Mouse (Mus musculus): ENCODE data around the gene Get4. TPM values are rescaled to one million over a fixed set of nuclear protein-coding genes. Genes with fewer than 3 reads are reported as not detected.

The Get4 gene
- polyA plus RNA-seq, 1 experiment from 2014 or later = 151 TPM

GRCm38 (mm10) chr5:139216774-139217173, 35.4 kb upstream of the Get4 start:
- H3K4me3 ChIP-seq = no peak overlapping the region
- WGBS = 82% methylated on average over 3 of the region's 3 CpGs
- ATAC-seq (ENCODE audit: insufficient number of reproducible peaks, low FRiP score) = no peak
- no peak overlapping the region for H3K4me2 ChIP-seq
- no peaks in the 10 kb centered on the region for H3K9me3 ChIP-seq (replicated peaks)
- peaks cover 41% of the 10 kb centered on the region for H3K36me3 ChIP-seq
- H3K4me1 ChIP-seq (replicated peaks) = peaks cover 9% of the 10 kb centered on the region; the same call in 1 of the 2 replicates
- no peak overlapping the region for H3K9ac ChIP-seq
- no peak overlapping the region for H3K27ac ChIP-seq (ENCODE audit: poor library complexity, severe bottlenecking)
- H3K27me3 ChIP-seq (replicated peaks) = no peaks in the 10 kb centered on the region

DNA sequence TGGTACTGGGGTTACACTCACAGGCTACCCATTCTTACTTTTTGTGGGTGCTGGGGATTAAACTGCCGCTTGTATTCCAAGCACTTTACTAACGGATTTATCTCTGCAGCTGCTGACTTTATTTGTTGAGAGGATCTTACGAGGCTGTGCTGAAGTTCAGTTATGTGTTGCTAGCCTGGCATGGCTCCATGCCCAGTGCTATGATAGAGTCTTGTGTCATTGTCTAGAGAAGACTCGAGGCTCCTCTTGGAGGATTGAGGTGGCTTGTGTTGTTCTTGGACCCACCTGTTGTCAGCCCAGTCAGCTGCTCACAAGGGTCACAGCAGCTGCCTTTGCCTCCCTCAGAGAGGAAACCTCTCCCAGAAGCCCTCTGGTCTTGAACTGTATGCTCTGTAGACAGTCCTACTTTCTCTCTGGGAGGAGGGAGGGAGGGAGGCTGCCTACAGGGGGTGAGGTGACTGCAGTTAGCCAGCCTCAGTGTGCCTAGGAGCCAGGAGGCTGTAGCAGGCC, 32.1 kb upstream of the Get4 start:
- Histone ChIP-seq H3K4me3 (no peak overlapping the region), H3K9ac (no peak overlapping the region), H3K4me2 (no peak overlapping the region), H3K36me3 (peaks cover 62% of the 10 kb centered on the region), H3K27ac (ENCODE audit: poor library complexity, severe bottlenecking) (no peak overlapping the region), H3K27me3 (replicated peaks) (no peaks in the 10 kb centered on the region), H3K4me1 (replicated peaks) (peaks cover 7% of the 10 kb centered on the region; the same call in 1 of the 2 replicates), H3K9me3 (replicated peaks) (no peaks in the 10 kb centered on the region)
- WGBS = 83% methylated on average over 4 of the region's 4 CpGs
- ATAC-seq (ENCODE audit: insufficient number of reproducible peaks, low FRiP score) = no peak

GRCm38 (mm10) chr5:139220610-139221009, 31.5 kb upstream of the Get4 start:
- Histone ChIP-seq H3K9ac (no peak overlapping the region), H3K9me3 (replicated peaks) (no peaks in the 10 kb centered on the region), H3K4me2 (no peak overlapping the region), H3K27me3 (replicated peaks) (no peaks in the 10 kb centered on the region), H3K36me3 (peaks cover 62% of the 10 kb centered on the region), H3K4me3 (no peak overlapping the region), H3K4me1 (replicated peaks) (peaks cover 7% of the 10 kb centered on the region; the same call in 1 of the 2 replicates), H3K27ac (ENCODE audit: poor library complexity, severe bottlenecking) (no peak overlapping the region)
- ATAC-seq (ENCODE audit: insufficient number of reproducible peaks, low FRiP score) = no peak
- WGBS = 80% methylated on average over 4 of the region's 4 CpGs

GRCm38 (mm10) chr5:139223331-139223730, 28.8 kb upstream of the Get4 start:
- ATAC-seq (ENCODE audit: insufficient number of reproducible peaks, low FRiP score) = no peak
- H3K27ac ChIP-seq (ENCODE audit: poor library complexity, severe bottlenecking) = no peak overlapping the region
- H3K9me3 ChIP-seq (replicated peaks) = no peaks in the 10 kb centered on the region
- H3K36me3 ChIP-seq = peaks cover 72% of the 10 kb centered on the region
- WGBS = 93% methylated on average over 10 of the region's 10 CpGs
- H3K27me3 ChIP-seq (replicated peaks) = no peaks in the 10 kb centered on the region
- H3K9ac ChIP-seq = no peak overlapping the region
- H3K4me3 ChIP-seq = no peak overlapping the region
- no peak overlapping the region for H3K4me2 ChIP-seq
- peaks cover 7% of the 10 kb centered on the region; the same call in 1 of the 2 replicates for H3K4me1 ChIP-seq (replicated peaks)

GRCm38 (mm10) chr5:139227236-139227635, 24.9 kb upstream of the Get4 start:
- WGBS = 97% methylated on average over 4 of the region's 4 CpGs
- H3K4me1 ChIP-seq (replicated peaks) = no peaks in the 10 kb centered on the region
- no peak for ATAC-seq (ENCODE audit: insufficient number of reproducible peaks, low FRiP score)
- H3K9ac ChIP-seq = no peak overlapping the region
- peaks cover 81% of the 10 kb centered on the region for H3K36me3 ChIP-seq
- no peaks in the 10 kb centered on the region for H3K9me3 ChIP-seq (replicated peaks)
- no peaks in the 10 kb centered on the region for H3K27me3 ChIP-seq (replicated peaks)
- no peak overlapping the region for H3K4me2 ChIP-seq
- no peak overlapping the region for H3K27ac ChIP-seq (ENCODE audit: poor library complexity, severe bottlenecking)
- H3K4me3 ChIP-seq = no peak overlapping the region

DNA sequence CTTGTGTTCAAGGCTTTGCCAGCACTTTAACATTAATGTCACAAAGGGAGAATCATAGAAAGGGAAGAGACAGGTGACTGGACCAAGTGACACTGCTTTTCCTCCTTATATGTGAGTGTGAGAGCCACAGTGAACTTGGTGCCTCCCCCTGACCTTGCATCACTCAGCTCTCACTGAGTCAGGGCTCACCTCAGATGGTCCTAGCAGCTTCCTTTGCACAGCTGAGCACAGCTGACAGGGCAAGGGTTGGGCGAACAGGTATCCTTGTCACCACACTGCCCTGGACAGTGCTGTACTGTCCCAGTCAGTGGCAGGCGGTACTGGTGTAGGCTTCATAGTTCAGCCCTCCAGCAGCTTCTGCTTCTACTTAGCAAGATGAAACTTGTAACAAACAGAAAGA, 24.5 kb upstream of the Get4 start:
- Histone ChIP-seq H3K4me2 (no peak overlapping the region), H3K4me1 (replicated peaks) (no peaks in the 10 kb centered on the region), H3K9ac (no peak overlapping the region), H3K27ac (ENCODE audit: poor library complexity, severe bottlenecking) (no peak overlapping the region), H3K4me3 (no peak overlapping the region), H3K9me3 (replicated peaks) (no peaks in the 10 kb centered on the region), H3K27me3 (replicated peaks) (no peaks in the 10 kb centered on the region), H3K36me3 (peaks cover 78% of the 10 kb centered on the region)
- 91% methylated on average over 2 of the region's 2 CpGs for WGBS
- ATAC-seq (ENCODE audit: insufficient number of reproducible peaks, low FRiP score) = no peak

DNA sequence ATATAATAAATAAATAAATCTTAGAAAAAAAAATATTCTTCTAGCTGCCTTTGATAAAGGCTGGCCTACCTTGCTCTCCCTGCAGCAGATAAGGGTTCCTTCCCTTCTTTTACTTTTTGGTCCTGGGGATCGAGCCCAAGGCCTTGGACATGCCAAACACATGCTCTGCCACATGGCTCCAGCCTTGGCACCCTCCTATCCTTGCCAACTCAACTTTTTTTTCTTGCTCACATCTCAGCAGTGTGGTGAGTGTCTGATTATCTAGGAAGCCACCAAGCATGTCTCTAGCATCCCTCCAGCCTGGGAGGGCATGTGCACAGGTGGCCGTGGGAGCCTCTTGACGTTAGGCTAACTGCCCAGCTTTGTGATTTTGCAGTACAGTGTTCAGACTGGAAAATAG, 23.8 kb upstream of the Get4 start:
- no peak overlapping the region for H3K4me2 ChIP-seq
- no peak overlapping the region for H3K4me3 ChIP-seq
- H3K36me3 ChIP-seq = peaks cover 75% of the 10 kb centered on the region
- no peak for ATAC-seq (ENCODE audit: insufficient number of reproducible peaks, low FRiP score)
- H3K9ac ChIP-seq = no peak overlapping the region
- H3K27ac ChIP-seq (ENCODE audit: poor library complexity, severe bottlenecking) = no peak overlapping the region
- no peaks in the 10 kb centered on the region for H3K9me3 ChIP-seq (replicated peaks)
- H3K27me3 ChIP-seq (replicated peaks) = no peaks in the 10 kb centered on the region
- H3K4me1 ChIP-seq (replicated peaks) = no peaks in the 10 kb centered on the region
- WGBS = 97% methylated on average over 3 of the region's 3 CpGs

GRCm38 (mm10) chr5:139229716-139230115, 22.4 kb upstream of the Get4 start:
- no peak overlapping the region for H3K9ac ChIP-seq
- no peak for ATAC-seq (ENCODE audit: insufficient number of reproducible peaks, low FRiP score)
- 95% methylated on average over 3 of the region's 3 CpGs for WGBS
- no peaks in the 10 kb centered on the region for H3K9me3 ChIP-seq (replicated peaks)
- no peak overlapping the region for H3K4me2 ChIP-seq
- no peaks in the 10 kb centered on the region for H3K4me1 ChIP-seq (replicated peaks)
- H3K4me3 ChIP-seq = no peak overlapping the region
- H3K27me3 ChIP-seq (replicated peaks) = no peaks in the 10 kb centered on the region
- peaks cover 75% of the 10 kb centered on the region for H3K36me3 ChIP-seq
- no peak overlapping the region for H3K27ac ChIP-seq (ENCODE audit: poor library complexity, severe bottlenecking)

DNA sequence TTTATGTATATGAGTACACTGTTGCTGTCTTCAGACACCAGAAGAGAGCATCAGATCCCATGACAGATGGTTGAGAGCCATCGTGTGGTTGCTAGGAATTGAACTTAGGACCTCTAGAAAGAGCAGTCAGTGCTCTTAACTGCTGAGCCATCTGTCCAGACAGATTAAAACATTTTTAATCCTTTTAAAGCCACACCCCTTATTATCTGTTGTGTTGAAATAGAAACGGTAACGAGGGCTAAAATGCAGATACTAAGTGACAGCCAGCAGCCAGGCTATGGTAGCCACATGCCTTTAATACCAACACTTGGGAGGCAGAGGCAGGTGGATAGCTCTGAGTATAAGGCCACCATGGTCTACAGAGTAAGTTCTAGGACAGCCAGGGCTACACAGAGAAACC, 20.0 kb upstream of the Get4 start:
- H3K4me1 ChIP-seq (replicated peaks) = no peaks in the 10 kb centered on the region
- no peak overlapping the region for H3K4me3 ChIP-seq
- no peaks in the 10 kb centered on the region for H3K27me3 ChIP-seq (replicated peaks)
- H3K9me3 ChIP-seq (replicated peaks) = no peaks in the 10 kb centered on the region
- H3K27ac ChIP-seq (ENCODE audit: poor library complexity, severe bottlenecking) = no peak overlapping the region
- H3K36me3 ChIP-seq = peaks cover 74% of the 10 kb centered on the region
- no peak overlapping the region for H3K4me2 ChIP-seq
- 78% methylated on average over 3 of the region's 3 CpGs for WGBS
- no peak overlapping the region for H3K9ac ChIP-seq
- ATAC-seq (ENCODE audit: insufficient number of reproducible peaks, low FRiP score) = no peak

- no peaks in the 10 kb centered on the region for H3K27me3 ChIP-seq (replicated peaks)
Measured at GRCm38 (mm10) chr5:139234423-139234822, 17.7 kb upstream of the Get4 start.

DNA sequence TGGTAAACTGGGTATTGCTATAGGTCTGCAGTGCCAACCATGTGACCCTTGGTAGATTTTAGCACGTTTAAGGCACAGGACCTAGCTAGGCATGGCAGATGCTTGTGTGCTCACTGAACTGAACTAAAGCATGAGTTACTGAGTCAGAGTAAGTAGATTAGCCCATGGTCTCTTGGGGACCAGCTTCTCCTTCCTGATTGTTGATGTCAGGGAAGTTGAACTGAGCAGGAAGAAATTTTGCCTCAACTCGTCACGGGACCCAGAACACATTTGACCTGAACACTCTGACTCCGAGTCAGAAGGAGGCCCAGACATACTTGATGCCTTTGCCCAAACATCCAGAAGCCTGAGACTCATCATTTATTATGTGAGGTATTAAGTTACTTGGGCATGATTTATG, 14.7 kb upstream of the Get4 start:
- H3K4me2 ChIP-seq = no peak overlapping the region
- ATAC-seq (ENCODE audit: insufficient number of reproducible peaks, low FRiP score) = no peak
- WGBS = 88% methylated on average over 4 of the region's 4 CpGs

More at GRCm38 (mm10) chr5:139234423-139234822, 17.7 kb upstream of the Get4 start:
- Histone ChIP-seq H3K4me2 (no peak overlapping the region), H3K27ac (ENCODE audit: poor library complexity, severe bottlenecking) (no peak overlapping the region), H3K9ac (no peak overlapping the region), H3K4me1 (replicated peaks) (no peaks in the 10 kb centered on the region), H3K4me3 (no peak overlapping the region), H3K9me3 (replicated peaks) (no peaks in the 10 kb centered on the region), H3K36me3 (peaks cover 76% of the 10 kb centered on the region)
- WGBS = 91% methylated on average over 4 of the region's 4 CpGs
- ATAC-seq (ENCODE audit: insufficient number of reproducible peaks, low FRiP score) = no peak

More for the DNA sequence above, 14.7 kb upstream of the Get4 start:
- Histone ChIP-seq H3K9ac (no peak overlapping the region), H3K27me3 (replicated peaks) (no peaks in the 10 kb centered on the region), H3K4me1 (replicated peaks) (peaks cover 11% of the 10 kb centered on the region), H3K27ac (ENCODE audit: poor library complexity, severe bottlenecking) (no peak overlapping the region), H3K36me3 (peaks cover 89% of the 10 kb centered on the region), H3K4me3 (no peak overlapping the region), H3K9me3 (replicated peaks) (no peaks in the 10 kb centered on the region)

Measured in heart, embryonic 12.5 days (tissue).